ENCODE assay signal across 8 mouse cellular contexts in genomic region chr2:71744861-71745507, GRCm38 (mm10). TPM values are rescaled to one million over a fixed set of nuclear protein-coding genes. Genes with fewer than 3 reads are reported as not detected.
DNase-seq lines count a peak whose midpoint lies in the region; ATAC-seq and TF ChIP-seq lines count a peak whose summit lies in the region.

No protein-coding gene starts in this region.

- peak; percentile 19 for DNase-seq in kidney, adult 2 months
- DNase-seq in kidney, adult 9 months, result no peak
- no peak for DNase-seq in embryonic facial prominence, embryonic 14.5 days (ENCODE audit: low spot score)
- no peak for DNase-seq in stomach, postnatal 0 days (ENCODE audit: low spot score)
- DNase-seq in T-cell, adult 2 months (ENCODE audit: low spot score), result no peak

- H3K4me2 ChIP-seq in embryonic facial prominence, embryonic 14.5 days (ENCODE audit: low read depth, low read length), result no peak overlapping the region
- no peak overlapping the region for H3K4me2 ChIP-seq in limb, embryonic 13.5 days (replicated peaks)
- no peak overlapping the region for H3K4me2 ChIP-seq in stomach, postnatal 0 days (replicated peaks; ENCODE audit: low read depth)

- 48% methylated on average over 11 of the region's 11 CpGs for WGBS in kidney, adult 2 months
- WGBS in embryonic facial prominence, embryonic 14.5 days, result 21% methylated on average over 11 of the region's 11 CpGs
- 20% methylated on average over 11 of the region's 11 CpGs for WGBS in limb, embryonic 13.5 days
- WGBS in stomach, postnatal 0 days, result 38% methylated on average over 11 of the region's 11 CpGs

- H3K4me1 ChIP-seq in kidney, adult 2 months (ENCODE audit: control insufficient read depth, insufficient read depth, low read length), result peaks cover 7% of the 10 kb centered on the region
- peaks cover 2% of the 10 kb centered on the region for H3K4me1 ChIP-seq in ES-Bruce4 (ENCODE audit: control insufficient read depth, insufficient read depth, low read length)
- H3K4me1 ChIP-seq in embryonic facial prominence, embryonic 14.5 days (ENCODE audit: control insufficient read depth, insufficient read depth, low read length), result peaks cover 8% of the 10 kb centered on the region
- peaks cover 22% of the 10 kb centered on the region for H3K4me1 ChIP-seq in limb, embryonic 13.5 days
- 0 out of 2 replicates have a peak, but pooled peaks cover 7% of the 10 kb centered on the region for H3K4me1 ChIP-seq in stomach, postnatal 0 days (replicated peaks; ENCODE audit: control insufficient read depth, insufficient read depth)

- H3K27ac ChIP-seq in kidney, adult 2 months (ENCODE audit: insufficient read depth, low read depth, low read length), result no peak overlapping the region
- peak overlapping the region; percentile 100 for H3K27ac ChIP-seq in ES-Bruce4 (ENCODE audit: insufficient read depth, low read length)
- H3K27ac ChIP-seq in embryonic facial prominence, embryonic 14.5 days (replicated peaks; ENCODE audit: low read depth, low read length), result no peak overlapping the region
- H3K27ac ChIP-seq in limb, embryonic 13.5 days, result no peak overlapping the region
- no peak overlapping the region for H3K27ac ChIP-seq in stomach, postnatal 0 days (replicated peaks)

- no peak for TF ChIP-seq CTCF in kidney, adult 2 months (conservative IDR thresholded peaks at IDR 0.05; ENCODE audit: insufficient read depth, insufficient read length, low read depth, low read length)
- TF ChIP-seq CTCF in ES-Bruce4 (IDR thresholded peaks at IDR 0.05; ENCODE audit: low read depth, low read length), result no peak
- no peak for TF ChIP-seq CTCF in stomach, postnatal 0 days (IDR thresholded peaks at IDR 0.05; ENCODE audit: low read depth)

- H3K9me3 ChIP-seq in ES-Bruce4 (replicated peaks; ENCODE audit: control insufficient read depth, insufficient read depth, low read length, poor library complexity, severe bottlenecking), result no peaks in the 10 kb centered on the region
- no peaks in the 10 kb centered on the region for H3K9me3 ChIP-seq in embryonic facial prominence, embryonic 14.5 days (ENCODE audit: control insufficient read depth, low read length)
- no peaks in the 10 kb centered on the region for H3K9me3 ChIP-seq in limb, embryonic 13.5 days
- H3K9me3 ChIP-seq in stomach, postnatal 0 days (ENCODE audit: control insufficient read depth, low read length), result no peaks in the 10 kb centered on the region

- H3K27me3 ChIP-seq in kidney, adult 2 months (replicated peaks; ENCODE audit: control insufficient read depth, insufficient read depth, low read length), result no peaks in the 10 kb centered on the region
- no peaks in the 10 kb centered on the region for H3K27me3 ChIP-seq in ES-Bruce4 (ENCODE audit: control insufficient read depth, insufficient read depth, low read length, poor library complexity, severe bottlenecking)
- no peaks in the 10 kb centered on the region for H3K27me3 ChIP-seq in embryonic facial prominence, embryonic 14.5 days (replicated peaks; ENCODE audit: control insufficient read depth, insufficient read depth, low read length)
- H3K27me3 ChIP-seq in limb, embryonic 13.5 days, result no peaks in the 10 kb centered on the region
- H3K27me3 ChIP-seq in stomach, postnatal 0 days (ENCODE audit: control insufficient read depth, insufficient read depth, low read length), result no peaks in the 10 kb centered on the region

- 0 out of 2 replicates have a peak, but pooled peaks have one; percentile 12 for ATAC-seq in embryonic facial prominence, embryonic 14.5 days (ENCODE audit: low read depth)
- ATAC-seq in limb, embryonic 13.5 days (ENCODE audit: low FRiP score, low read depth), result peak; percentile 48; the same call in 1 of the 2 replicates
- peak; percentile 41; the same call in 1 of the 2 replicates for ATAC-seq in stomach, postnatal 0 days (ENCODE audit: low FRiP score, low TSS enrichment)
- no peak for ATAC-seq in frontal cortex, adult (ENCODE audit: low TSS enrichment)

- TF ChIP-seq EP300 in ES-Bruce4 (IDR thresholded peaks at IDR 0.05; ENCODE audit: insufficient read depth, low read depth, low read length), result peak; percentile 75; the same call in 1 of the 2 replicates
- TF ChIP-seq EP300 in stomach, postnatal 0 days (optimal IDR thresholded peaks at IDR 0.05), result no peak

- TF ChIP-seq POLR2A in kidney, adult 2 months (IDR thresholded peaks at IDR 0.05; ENCODE audit: low read depth, low read length), result no peak
- no peak for TF ChIP-seq POLR2A in ES-Bruce4 (IDR thresholded peaks at IDR 0.05; ENCODE audit: insufficient read depth, low read length)

- no peaks in the 10 kb centered on the region for H3K36me3 ChIP-seq in kidney, adult 2 months (ENCODE audit: control insufficient read depth, insufficient read depth, low read length)
- H3K36me3 ChIP-seq in ES-Bruce4 (ENCODE audit: control insufficient read depth, insufficient read depth, low read length, poor library complexity, severe bottlenecking), result no peaks in the 10 kb centered on the region
- H3K36me3 ChIP-seq in embryonic facial prominence, embryonic 14.5 days (ENCODE audit: control insufficient read depth, insufficient read depth, low read length), result no peaks in the 10 kb centered on the region
- H3K36me3 ChIP-seq in limb, embryonic 13.5 days, result no peaks in the 10 kb centered on the region
- no peaks in the 10 kb centered on the region for H3K36me3 ChIP-seq in stomach, postnatal 0 days (ENCODE audit: control insufficient read depth, insufficient read depth, low read length)

- H3K9ac ChIP-seq in ES-Bruce4 (ENCODE audit: low read depth, poor library complexity, severe bottlenecking), result peak overlapping the region; percentile 75
- no peak overlapping the region for H3K9ac ChIP-seq in embryonic facial prominence, embryonic 14.5 days (ENCODE audit: low read depth, low read length)
- no peak overlapping the region for H3K9ac ChIP-seq in limb, embryonic 13.5 days
- H3K9ac ChIP-seq in stomach, postnatal 0 days (ENCODE audit: low read length), result no peak overlapping the region

- no peak overlapping the region for H3K4me3 ChIP-seq in kidney, adult 2 months (ENCODE audit: insufficient read depth, low read depth, low read length)
- H3K4me3 ChIP-seq in ES-Bruce4 (ENCODE audit: low read depth, low read length), result peak overlapping the region; percentile 44
- no peak overlapping the region for H3K4me3 ChIP-seq in embryonic facial prominence, embryonic 14.5 days (ENCODE audit: low read depth, low read length)
- no peak overlapping the region for H3K4me3 ChIP-seq in limb, embryonic 13.5 days
- no peak overlapping the region for H3K4me3 ChIP-seq in stomach, postnatal 0 days (ENCODE audit: low read depth, low read length)

RNA-seq across cellular contexts. Expression of gene Itga6, which starts 0.4 kb away (rescaled TPM):
- 58.7 and 60.3 TPM in 2 replicates for polyA plus RNA-seq in kidney, adult 2 months (2012; rRNA removed)
- 143 and 151 TPM in 2 replicates for polyA plus RNA-seq in ES-Bruce4 (2011; ENCODE audit: insufficient read depth, insufficient read length, low read depth, missing spikeins)
- polyA plus RNA-seq in embryonic facial prominence, embryonic 14.5 days (2014; fragmentation: Nextera tagmentation; extraction: Ambion mirVana), result 64.5 and 70.4 TPM in 2 replicates
- polyA plus RNA-seq in limb, embryonic 13.5 days (2015; fragmentation: Nextera tagmentation; extraction: Ambion mirVana), result 29.7 and 33.9 TPM in 2 replicates
- polyA plus RNA-seq in stomach, postnatal 0 days (2015; fragmentation: Nextera tagmentation; extraction: Ambion mirVana), result 51.5 and 51.9 TPM in 2 replicates
